Mouse (Mus musculus) CH12.LX (cell line): ENCODE data around the gene Pdss2. TPM values are rescaled to one million over a fixed set of nuclear protein-coding genes. Genes with fewer than 3 reads are reported as not detected.

Experiments used
- DNase-seq: peaks from one replicate; pipeline ENCODE4 v3.0.0-alpha.2; 2013; ENCODE audit errors: extremely low read depth
- H3K27ac ChIP-seq: 2 replicates; pipeline ENCODE4 v1.5.1; 2012; ENCODE audit warnings: low read depth, mild to moderate bottlenecking, control low read depth, moderate library complexity; ENCODE audit not compliant: insufficient read depth
- H3K27me3 ChIP-seq: replicated peaks from 2 replicates; pipeline ENCODE3; 2012; ENCODE audit warnings: inconsistent platforms
- H3K36me3 ChIP-seq, 2 experiments: replicated peaks in 1 of 2; 2 replicates each; pipeline versions ENCODE3 to v1.6.1; 2012; ENCODE audit warnings: inconsistent platforms in 1 of 2, low read length in 1 of 2, mild to moderate bottlenecking in 1 of 2, mixed read lengths in 1 of 2, moderate library complexity in 1 of 2; ENCODE audit not compliant: control insufficient read depth in 1 of 2, insufficient read depth in 1 of 2
- H3K4me1 ChIP-seq, 2 experiments: 2 replicates each; pipeline ENCODE4 v1.6.1; 2012; ENCODE audit warnings: inconsistent platforms in 1 of 2, moderate library complexity in 1 of 2; ENCODE audit not compliant: insufficient read depth in 2 of 2, control insufficient read depth in 1 of 2
- H3K4me2 ChIP-seq: 2 replicates; pipeline ENCODE4 v1.6.1; 2012; ENCODE audit warnings: low read depth, mild to moderate bottlenecking, control low read depth; ENCODE audit not compliant: poor library complexity, insufficient read depth, severe bottlenecking
- H3K4me3 ChIP-seq, 3 experiments: fragments of 150-350 bp in 1 of 3; sonication (generic) in 1 of 3; replicated peaks in 1 of 3; 2 replicates each; pipeline versions ENCODE3 to v1.5.1; 2011 to 2012; ENCODE audit warnings: low read depth in 2 of 3, low read length in 2 of 3, mild to moderate bottlenecking in 2 of 3, moderate library complexity in 2 of 3, control low read depth in 1 of 3, improper control_type of control experiment in 1 of 3, inconsistent platforms in 1 of 3, mixed read lengths in 1 of 3; ENCODE audit not compliant: poor library complexity in 1 of 3
- H3K79me2 ChIP-seq: replicated peaks from 2 replicates; pipeline ENCODE4 v1.6.1; 2012; ENCODE audit warnings: mild to moderate bottlenecking, moderate library complexity; ENCODE audit not compliant: control insufficient read depth, poor library complexity, insufficient read depth, severe bottlenecking; ENCODE audit errors: extremely low read depth
- H3K9ac ChIP-seq: 2 replicates; pipeline ENCODE4 v1.6.1; 2012; ENCODE audit warnings: low read depth, mild to moderate bottlenecking, control low read depth, moderate library complexity; ENCODE audit not compliant: insufficient read depth
- H3K9me3 ChIP-seq: replicated peaks from 2 replicates; pipeline ENCODE3; 2012; ENCODE audit warnings: low read length, inconsistent platforms, mixed read lengths
- BHLHE40 ChIP-seq: IDR thresholded peaks from 2 replicates; pipeline ENCODE4 v1.6.1; 2011; ENCODE audit warnings: mild to moderate bottlenecking, low read depth, low read length, improper control_type of control experiment
- CHD1 ChIP-seq: IDR thresholded peaks from 2 replicates; pipeline ENCODE4 v1.6.1; 2012; ENCODE audit warnings: low read depth, low read length, improper control_type of control experiment, inconsistent platforms
- CHD2 ChIP-seq: IDR thresholded peaks from 2 replicates; pipeline ENCODE4 v1.6.1; 2011; ENCODE audit warnings: low read length, improper control_type of control experiment
- CTCF ChIP-seq, 2 experiments: IDR thresholded peaks in 1 of 2; conservative IDR thresholded peaks in 1 of 2; 2 replicates each; pipeline ENCODE4 v1.5.1; 2011 to 2012; ENCODE audit warnings: low read depth in 2 of 2, low read length in 2 of 2, improper control_type of control experiment in 1 of 2, inconsistent platforms in 1 of 2, mild to moderate bottlenecking in 1 of 2, moderate library complexity in 1 of 2
- E2F4 ChIP-seq: IDR thresholded peaks from 2 replicates; pipeline ENCODE4 v1.6.1; 2011; ENCODE audit warnings: low read depth, low read length, improper control_type of control experiment; ENCODE audit not compliant: insufficient replicate concordance
- ELF1 ChIP-seq: IDR thresholded peaks from 2 replicates; pipeline ENCODE4 v1.6.1; 2014; ENCODE audit warnings: low read depth, mild to moderate bottlenecking, inconsistent platforms, low read length, improper control_type of control experiment
- EP300 ChIP-seq: IDR thresholded peaks from 2 replicates; pipeline ENCODE4 v1.6.1; 2011; ENCODE audit warnings: low read length, improper control_type of control experiment
- ETS1 ChIP-seq: conservative IDR thresholded peaks from 2 replicates; pipeline ENCODE4 v1.6.1; 2012; ENCODE audit warnings: low read depth, mild to moderate bottlenecking, inconsistent platforms, low read length, improper control_type of control experiment, moderate library complexity
- HCFC1 ChIP-seq: IDR thresholded peaks from 2 replicates; pipeline ENCODE4 v1.6.1; 2012; ENCODE audit warnings: low read depth, mild to moderate bottlenecking, inconsistent platforms, low read length, improper control_type of control experiment
- IRF4 ChIP-seq: IDR thresholded peaks from 2 replicates; pipeline ENCODE4 v1.6.1; 2014; ENCODE audit warnings: low read depth, mild to moderate bottlenecking, inconsistent platforms, low read length, improper control_type of control experiment
- JUN ChIP-seq: IDR thresholded peaks from 2 replicates; pipeline ENCODE4 v1.6.1; 2011; ENCODE audit warnings: low read depth, mild to moderate bottlenecking, low read length, improper control_type of control experiment, moderate library complexity; ENCODE audit not compliant: insufficient read depth
- MAX ChIP-seq: IDR thresholded peaks from 2 replicates; pipeline ENCODE4 v1.6.1; 2011; ENCODE audit warnings: low read length, improper control_type of control experiment
- MAZ ChIP-seq: IDR thresholded peaks from 2 replicates; pipeline ENCODE4 v1.6.1; 2012; ENCODE audit warnings: low read depth, mild to moderate bottlenecking, inconsistent platforms, low read length, improper control_type of control experiment, moderate library complexity
- MXI1 ChIP-seq: IDR thresholded peaks from 2 replicates; pipeline ENCODE4 v1.6.1; 2011; ENCODE audit warnings: mild to moderate bottlenecking, low read depth, low read length, improper control_type of control experiment
- NELFE ChIP-seq: IDR thresholded peaks from 2 replicates; pipeline ENCODE4 v1.6.1; 2011; ENCODE audit warnings: low read depth, low read length, improper control_type of control experiment
- POLR2A ChIP-seq: IDR thresholded peaks from 2 replicates; pipeline ENCODE4 v1.6.1; 2011; ENCODE audit warnings: low read depth, mild to moderate bottlenecking, improper control_type of control experiment, low read length
- POLR2AphosphoS2 ChIP-seq: IDR thresholded peaks from 2 replicates; pipeline ENCODE4 v1.6.1; 2011; ENCODE audit warnings: low read depth, low read length, improper control_type of control experiment
- SIN3A ChIP-seq: IDR thresholded peaks from 2 replicates; pipeline ENCODE4 v1.6.1; 2012; ENCODE audit warnings: low read length, improper control_type of control experiment, inconsistent platforms
- SMC3 ChIP-seq: IDR thresholded peaks from 2 replicates; pipeline ENCODE4 v1.6.1; 2011; ENCODE audit warnings: low read depth, low read length, improper control_type of control experiment
- TBP ChIP-seq: conservative IDR thresholded peaks from 2 replicates; pipeline ENCODE4 v1.6.1; 2011; ENCODE audit warnings: low read depth, low read length, improper control_type of control experiment
- TCF12 ChIP-seq: IDR thresholded peaks from 2 replicates; pipeline ENCODE4 v1.6.1; 2014; ENCODE audit warnings: low read depth, mild to moderate bottlenecking, inconsistent platforms, low read length, improper control_type of control experiment
- UBTF ChIP-seq: IDR thresholded peaks from 2 replicates; pipeline ENCODE4 v1.6.1; 2012; ENCODE audit warnings: low read depth, mild to moderate bottlenecking, inconsistent platforms, low read length, improper control_type of control experiment, moderate library complexity
- USF2 ChIP-seq: conservative IDR thresholded peaks from 2 replicates; pipeline ENCODE4 v1.6.1; 2011; ENCODE audit warnings: low read depth, low read length, improper control_type of control experiment
- ZMIZ1 ChIP-seq: IDR thresholded peaks from 2 replicates; pipeline ENCODE4 v1.6.1; 2012; ENCODE audit warnings: low read depth, mild to moderate bottlenecking, inconsistent platforms, low read length, improper control_type of control experiment
- dilution Hi-C: fragments of 300-500 bp; cut with MboI; formaldehyde crosslinking; loops from 2 replicates; pipeline ENCODE4 v1.14.3; 2020; ENCODE audit warnings: low sequenced_read_pairs; ENCODE audit not compliant: extremely low pct_unique_long_range_greater_than_20kb, extremely low pct_ligation_motif_present
- in situ Hi-C: fragments of 300-500 bp; cut with MboI; formaldehyde crosslinking; loops from 3 replicates; pipeline ENCODE4 v1.14.3; 2019; ENCODE audit warnings: low sequenced_read_pairs, low pct_ligation_motif_present, low pct_unique_long_range_greater_than_20kb, mixed read lengths
- polyA plus RNA-seq: library from polyadenylated mRNA; unstranded; fragments of >175 nt; gene quantifications from 2 replicates; pipeline ENCODE4 v1.2.1, GENCODE M21; 2012; ENCODE audit warnings: low read depth; ENCODE audit not compliant: insufficient read length
- total RNA-seq, 2 experiments: library from RNA; depleted of rRNA; stranded (reverse); fragments of 300-350 nt in 1 of 2; fragments of >200 nt in 1 of 2; gene quantifications; 2 replicates each; pipeline ENCODE4 v1.2.3; 2012 to 2014

The Pdss2 gene
- total and polyA plus RNA-seq, 3 experiments = 11.1 to 17.9 (median 14.3) TPM

DNA sequence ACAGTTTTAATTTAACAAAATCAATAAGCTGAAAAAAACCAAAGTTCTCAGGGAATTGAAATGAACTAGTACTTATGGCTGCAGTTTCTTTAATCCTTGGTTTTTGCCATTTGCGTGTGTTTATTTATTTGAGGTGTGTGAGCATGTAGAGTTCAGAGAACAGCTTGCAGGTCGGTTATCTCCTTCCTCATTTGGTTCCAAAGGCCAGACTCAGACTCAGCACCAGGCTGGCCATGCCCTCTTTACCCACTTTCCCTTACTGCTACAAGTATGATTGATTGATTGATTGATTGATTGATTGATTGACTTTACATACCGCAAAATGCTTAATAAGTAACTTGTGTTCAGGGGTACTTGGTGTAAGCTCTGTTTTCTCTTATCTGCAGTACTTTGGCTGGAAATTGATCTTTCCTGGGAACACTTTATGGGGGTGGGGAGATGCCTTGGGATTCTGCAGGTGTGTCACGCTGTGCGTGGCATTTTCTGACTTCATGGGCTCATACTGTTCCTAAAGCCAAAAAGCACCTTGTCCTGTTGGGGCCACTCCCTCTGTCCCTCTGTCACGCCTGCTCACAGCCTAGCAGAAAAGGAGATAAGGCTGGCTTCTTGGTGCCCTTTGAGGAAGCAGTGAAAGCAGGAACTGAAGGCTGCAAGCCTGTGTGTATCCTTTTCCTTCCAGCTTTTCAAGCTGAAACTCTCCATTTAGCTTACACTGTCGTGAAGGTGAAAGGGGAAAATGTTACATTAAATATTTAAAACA lies 91.6 kb downstream of the Pdss2 start:
- Histone ChIP-seq H3K9ac (no peak overlapping the region), H3K4me3 (no peak overlapping the region), H3K36me3 (peaks cover 0 to 9% of the 10 kb centered on the region in 2 experiments), H3K4me2 (no peak overlapping the region), H3K79me2 (no peaks in the 10 kb centered on the region), H3K4me1 (peaks cover 0 to 7% of the 10 kb centered on the region in 2 experiments; a peak in 2 of 4 replicates), H3K9me3 (no peaks in the 10 kb centered on the region), H3K27ac (no peak overlapping the region), H3K27me3 (no peaks in the 10 kb centered on the region)
- in situ Hi-C loops (no loop called here), dilution Hi-C loops (no loop called here)
- TF ChIP-seq CHD1 (no peak), SIN3A (no peak), EP300 (no peak), ETS1 (no peak), POLR2A (no peak), TCF12 (no peak), ZMIZ1 (no peak), IRF4 (no peak), MXI1 (no peak), NELFE (no peak), JUN (no peak), BHLHE40 (no peak), POLR2AphosphoS2 (no peak), HCFC1 (no peak), UBTF (no peak), MAX (no peak), ELF1 (no peak), TBP (no peak), USF2 (no peak), CHD2 (no peak)
- no peak for DNase-seq

GRCm38 (mm10) chr10:43315228-43315627 lies 93.9 kb downstream of the Pdss2 start:
- TF ChIP-seq SMC3 (peak; percentile 15; the same call in 1 of the 2 replicates), CTCF (conservative IDR thresholded peaks at IDR 0.05 in 1 of 2, IDR thresholded peaks at IDR 0.05 in 1 of 2; ENCODE audit: low read depth in 2 of 2, low read length in 2 of 2) (peak in 1 of 2 experiments; percentile 28; a peak in 2 of 4 replicates), CHD1 (no peak), MAZ (no peak), E2F4 (no peak)
- Histone ChIP-seq H3K27me3 (no peaks in the 10 kb centered on the region), H3K4me2 (no peak overlapping the region), H3K4me1 (peaks cover 0 to 7% of the 10 kb centered on the region in 2 experiments; a peak in 2 of 4 replicates), H3K4me3 (no peak overlapping the region), H3K36me3 (peaks cover 0 to 16% of the 10 kb centered on the region in 2 experiments), H3K79me2 (no peaks in the 10 kb centered on the region), H3K27ac (no peak overlapping the region), H3K9me3 (no peaks in the 10 kb centered on the region), H3K9ac (no peak overlapping the region)
- no peak for DNase-seq
- in situ Hi-C loops (no loop called here), dilution Hi-C loops (no loop called here)
